Mouse (Mus musculus): ENCODE measurements at regions not wholly inside any gene's neighbourhood (a gene's known extent, or its start where the extent isn't known, plus 50 kb on each side); places are given as distances from the start of the nearest gene placed in this dataset.

GRCm38 (mm10) chr13:80798863-80799817, 84.0 kb upstream of the Arrdc3 start:
- ATAC-seq (replicated peaks; ENCODE audit: low read depth, poor library complexity, severe bottlenecking) = no peak

DNA sequence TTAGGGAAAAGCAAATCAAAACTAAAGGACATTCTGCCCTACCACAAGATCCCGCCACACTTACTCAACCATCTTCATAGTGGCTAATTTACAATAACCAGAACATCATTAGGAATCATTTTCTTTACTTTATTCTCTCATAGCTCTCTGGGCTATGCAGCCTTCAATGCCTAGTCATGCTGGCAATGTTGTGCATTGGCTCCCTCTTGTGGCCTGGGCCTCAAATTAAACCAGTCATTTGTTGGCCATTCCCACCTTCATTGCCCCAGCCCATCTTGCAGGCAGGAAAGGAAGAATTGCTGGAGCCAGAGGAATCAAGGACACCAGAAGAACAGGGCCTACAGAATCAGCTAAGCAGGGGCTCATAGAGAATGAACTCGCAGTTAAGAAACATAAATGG, 77.0 kb upstream of the Arrdc3 start:
- ATAC-seq (replicated peaks; ENCODE audit: low read depth, poor library complexity, severe bottlenecking) = peak; percentile 96

DNA sequence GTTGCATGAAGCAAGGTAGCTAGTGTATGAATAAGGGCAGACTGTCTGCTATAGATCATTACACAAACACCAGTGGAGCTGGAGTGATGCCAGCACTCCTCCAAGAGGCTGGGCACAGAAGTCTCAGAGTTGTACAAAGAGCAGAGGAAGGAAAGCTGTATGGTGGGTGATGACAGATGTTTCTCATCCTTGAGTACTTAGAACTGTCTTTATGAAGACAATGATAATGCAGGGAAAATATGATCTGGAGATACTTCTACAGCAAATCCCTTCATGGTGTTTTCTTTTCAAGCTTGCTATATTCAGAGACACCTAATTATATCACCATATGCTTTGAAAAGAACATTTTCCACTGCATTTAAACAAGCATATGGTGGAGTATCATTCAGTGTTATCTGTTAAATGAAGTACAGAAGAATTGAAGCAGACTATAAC, 56.1 kb upstream of the Arrdc3 start:
- ATAC-seq (replicated peaks; ENCODE audit: low read depth, poor library complexity, severe bottlenecking) = no peak

Data from common myeloid progenitor, adult 5-6 weeks (primary cell).